ENCODE assay signal across 10 mouse cellular contexts in genomic region chr11:90363406-90363805, GRCm38 (mm10). TPM values are rescaled to one million over a fixed set of nuclear protein-coding genes. Genes with fewer than 3 reads are reported as not detected.
DNase-seq lines count a peak whose midpoint lies in the region; ATAC-seq lines count a peak whose summit lies in the region.
"Had no signal": no experiment of that assay in that cellular context is flagged by ENCODE, and none has a peak within 500 bp of the region (broad histone marks: within the 10 kb centered on the region; RNA-seq: fewer than 3 reads in every experiment).

No protein-coding gene starts in this region.

- no peak for ATAC-seq in heart, embryonic 12.5 days (ENCODE audit: insufficient number of reproducible peaks, low FRiP score)

- H3K4me1 ChIP-seq in heart, embryonic 12.5 days (replicated peaks): peaks cover 19% of the 10 kb centered on the region

- no peak overlapping the region for H3K27ac ChIP-seq in heart, embryonic 12.5 days (ENCODE audit: poor library complexity, severe bottlenecking)
- H3K27ac ChIP-seq: embryonic facial prominence, embryonic 15.5 days; limb, embryonic 15.5 days had no signal

- no peaks in the 10 kb centered on the region; the same call in 1 of the 2 replicates for H3K27me3 ChIP-seq in heart, embryonic 12.5 days (replicated peaks)
- H3K27me3 ChIP-seq: embryonic facial prominence, embryonic 15.5 days; limb, embryonic 15.5 days had no signal

- H3K4me3 ChIP-seq in heart, embryonic 12.5 days: no peak overlapping the region
- H3K4me3 ChIP-seq: embryonic facial prominence, embryonic 15.5 days; limb, embryonic 15.5 days had no signal

- H3K36me3 ChIP-seq in heart, embryonic 12.5 days: no peaks in the 10 kb centered on the region
- H3K36me3 ChIP-seq: embryonic facial prominence, embryonic 15.5 days; limb, embryonic 15.5 days had no signal

- DNase-seq in heart, adult 8-10 months (ENCODE audit: low spot score): peak; percentile 59
- DNase-seq in B cell, adult 2 months: peak; percentile 9 to 21
- peak; percentile 8 for DNase-seq in MEL-GATA-1-ER (ENCODE audit: extremely low read depth, low read depth)
- peak; percentile 48 for DNase-seq in induced T-regulatory cell, adult 2 months (ENCODE audit: low read depth)
- DNase-seq in lung, postnatal 36 days: peak; percentile 69
- no peak for DNase-seq in MN1 (ENCODE audit: low spot score)
- no peak for DNase-seq in yolk sac, embryonic 10.5 days (ENCODE audit: low spot score)

- H3K4me2 ChIP-seq in heart, embryonic 12.5 days: no peak overlapping the region
- H3K4me2 ChIP-seq: embryonic facial prominence, embryonic 15.5 days; limb, embryonic 15.5 days had no signal

- WGBS in heart, embryonic 12.5 days: 41% methylated on average over 3 of the region's 3 CpGs

- no peak overlapping the region for H3K9ac ChIP-seq in heart, embryonic 12.5 days
- H3K9ac ChIP-seq: embryonic facial prominence, embryonic 15.5 days; limb, embryonic 15.5 days had no signal

- H3K9me3 ChIP-seq in heart, embryonic 12.5 days (replicated peaks): no peaks in the 10 kb centered on the region
- H3K9me3 ChIP-seq: embryonic facial prominence, embryonic 15.5 days; limb, embryonic 15.5 days had no signal

RNA-seq across cellular contexts. Expression of gene Hlf, which starts 27.3 kb away (rescaled TPM):
- 10 to 100 TPM; 14.6 to 34.7 (median 21.5) TPM for total RNA-seq in heart, adult 8-10 months (2022)
- polyA plus RNA-seq in heart, embryonic 12.5 days (2016; fragmentation: Nextera tagmentation; extraction: Ambion mirVana): 2.7 and 3.7 TPM in 2 replicates

Comparison
In these comparisons a context has a peak if more than half of its experiments do, and no peak if none do; other contexts are left out.
1. DNase-seq: peak in heart, adult 8-10 months (single experiment), B cell, adult 2 months (2 of 2), MEL-GATA-1-ER (single experiment), induced T-regulatory cell, adult 2 months (single experiment) and lung, postnatal 36 days (single experiment); none in MN1 (single experiment) and yolk sac, embryonic 10.5 days (single experiment).